ENCODE assay signal across 11 mouse cellular contexts in the genomic region with DNA sequence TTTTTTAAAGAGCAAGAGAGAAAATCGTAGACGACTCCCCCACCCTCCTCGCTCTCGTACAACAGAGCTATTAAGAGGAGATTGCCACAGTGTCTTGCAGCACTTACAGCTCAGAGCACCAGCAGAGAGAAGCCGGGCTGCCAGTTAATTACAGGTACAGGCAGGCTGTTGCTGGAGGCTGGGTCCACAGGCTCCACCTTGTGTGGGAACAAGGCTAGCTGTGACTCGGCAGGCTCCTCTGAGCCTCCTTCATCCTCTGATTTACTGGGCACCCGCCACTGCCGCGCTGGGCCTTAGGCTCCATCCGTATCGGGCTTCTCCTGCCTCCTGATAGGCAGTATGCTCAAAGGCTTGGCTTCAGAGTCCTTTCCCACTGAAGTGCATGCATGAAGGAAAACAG. TPM values are rescaled to one million over a fixed set of nuclear protein-coding genes. Genes with fewer than 3 reads are reported as not detected.
DNase-seq lines count a peak whose midpoint lies in the region; ATAC-seq and TF ChIP-seq lines count a peak whose summit lies in the region.
"Had no signal": no experiment of that assay in that cellular context is flagged by ENCODE, and none has a peak within 500 bp of the region (broad histone marks: within the 10 kb centered on the region; RNA-seq: fewer than 3 reads in every experiment).

No protein-coding gene starts in this region.

- no peaks in the 10 kb centered on the region for H3K36me3 ChIP-seq in neural tube, embryonic 13.5 days
- H3K36me3 ChIP-seq in hindbrain, postnatal 0 days (ENCODE audit: insufficient read depth, low read length): no peaks in the 10 kb centered on the region
- H3K36me3 ChIP-seq: embryonic facial prominence, embryonic 15.5 days had no signal

- H3K4me1 ChIP-seq in cerebellum, adult 2 months (ENCODE audit: control insufficient read depth, insufficient read depth, low read length): peaks cover 69% of the 10 kb centered on the region
- peaks cover 71% of the 10 kb centered on the region for H3K4me1 ChIP-seq in neural tube, embryonic 13.5 days (replicated peaks)
- H3K4me1 ChIP-seq in hindbrain, postnatal 0 days (ENCODE audit: insufficient read depth, low read length): peaks cover 33% of the 10 kb centered on the region

- H3K4me3 ChIP-seq in cerebellum, adult 2 months (replicated peaks; ENCODE audit: insufficient read depth, low read depth, low read length): no peak overlapping the region
- H3K4me3 ChIP-seq in neural tube, embryonic 13.5 days: no peak overlapping the region
- no peak overlapping the region for H3K4me3 ChIP-seq in hindbrain, postnatal 0 days (ENCODE audit: low read length)
- H3K4me3 ChIP-seq: embryonic facial prominence, embryonic 15.5 days; liver, embryonic 13.5 days had no signal

- no peaks in the 10 kb centered on the region for H3K9me3 ChIP-seq in neural tube, embryonic 13.5 days
- H3K9me3 ChIP-seq in hindbrain, postnatal 0 days (ENCODE audit: low read length): no peaks in the 10 kb centered on the region
- H3K9me3 ChIP-seq: embryonic facial prominence, embryonic 15.5 days; liver, embryonic 13.5 days had no signal

- TF ChIP-seq POLR2A in cerebellum, adult 2 months (IDR thresholded peaks at IDR 0.05; ENCODE audit: borderline replicate concordance, insufficient read depth, low read length): no peak

- 32% methylated on average over 11 of the region's 11 CpGs for WGBS in cerebellum, adult 2 months
- WGBS in neural tube, embryonic 13.5 days: 33% methylated on average over 11 of the region's 11 CpGs
- 53% methylated on average over 11 of the region's 11 CpGs for WGBS in hindbrain, postnatal 0 days

- DNase-seq in cerebellum, adult 2 months: peak; percentile 59 to 66
- no peak for DNase-seq in neural tube, embryonic 10.5 days (ENCODE audit: extremely low spot score, low spot score)
- peak; percentile 53 for DNase-seq in hindbrain, postnatal 0 days (ENCODE audit: low spot score)
- DNase-seq in layer of hippocampus, adult 18-20 months (ENCODE audit: low spot score in 2 of 2): no peak
- no peak for DNase-seq in thymus, postnatal 0 days (ENCODE audit: low spot score)
- no peak for DNase-seq in right cerebral cortex, postnatal 25 days
- DNase-seq: liver, embryonic 13.5 days had no signal

- H3K9ac ChIP-seq in neural tube, embryonic 13.5 days: peak overlapping the region; percentile 39; the same call in 1 of the 2 replicates
- no peak overlapping the region for H3K9ac ChIP-seq in hindbrain, postnatal 0 days (replicated peaks; ENCODE audit: low read length)
- H3K9ac ChIP-seq: embryonic facial prominence, embryonic 15.5 days; liver, embryonic 13.5 days had no signal

- H3K4me2 ChIP-seq in neural tube, embryonic 13.5 days: no peak overlapping the region
- H3K4me2 ChIP-seq in hindbrain, postnatal 0 days (ENCODE audit: low read depth, low read length): no peak overlapping the region
- H3K4me2 ChIP-seq: liver, embryonic 13.5 days had no signal

- 0 out of 2 replicates have a peak, but pooled peaks have one; percentile 15 for TF ChIP-seq CTCF in cerebellum, adult 2 months (IDR thresholded peaks at IDR 0.05; ENCODE audit: borderline replicate concordance, insufficient read depth, low read depth, low read length)
- peak; percentile 17; the same call in 1 of the 2 replicates for TF ChIP-seq CTCF in hindbrain, postnatal 0 days (IDR thresholded peaks at IDR 0.05; ENCODE audit: low read depth)

- H3K27ac ChIP-seq in cerebellum, adult 2 months (ENCODE audit: insufficient read depth, low read length): peak overlapping the region; percentile 35
- H3K27ac ChIP-seq in neural tube, embryonic 13.5 days (replicated peaks): peak overlapping the region; percentile 74
- peak overlapping the region; percentile 38; the same call in 1 of the 2 replicates for H3K27ac ChIP-seq in hindbrain, postnatal 0 days
- H3K27ac ChIP-seq: macrophage had no signal

- H3K27me3 ChIP-seq in cerebellum, adult 2 months (ENCODE audit: control insufficient read depth, insufficient read depth, low read length): no peaks in the 10 kb centered on the region
- no peaks in the 10 kb centered on the region; the same call in none of the 2 replicates for H3K27me3 ChIP-seq in neural tube, embryonic 13.5 days
- H3K27me3 ChIP-seq in hindbrain, postnatal 0 days (ENCODE audit: insufficient read depth, low read length): no peaks in the 10 kb centered on the region
- H3K27me3 ChIP-seq: embryonic facial prominence, embryonic 15.5 days had no signal

- ATAC-seq in cerebellum, adult (ENCODE audit: insufficient number of reproducible peaks, low FRiP score, low TSS enrichment): no peak
- peak; percentile 38 for ATAC-seq in neural tube, embryonic 13.5 days (ENCODE audit: low read depth)
- ATAC-seq in hindbrain, postnatal 0 days: peak; percentile 34; the same call in 1 of the 2 replicates

RNA-seq across cellular contexts. Expression of a gene that starts 53.6 kb away (rescaled TPM):
- polyA plus RNA-seq in cerebellum, adult 2 months (2012; rRNA removed): 116 TPM in 2 replicates
- polyA plus RNA-seq in neural tube, embryonic 13.5 days (2015; fragmentation: Nextera tagmentation; extraction: Ambion mirVana): 43.1 and 43.4 TPM in 2 replicates
- 62.6 and 78.9 TPM in 2 replicates for total RNA-seq in hindbrain, postnatal 0 days (2014; rRNA removed)
- polyA plus RNA-seq in hindbrain, postnatal 0 days (2015; fragmentation: Nextera tagmentation; extraction: Ambion mirVana): 31.5 and 34.8 TPM in 2 replicates
- 10 to 100 TPM; 32.5 to 35.4 TPM for total RNA-seq in layer of hippocampus, adult 18-20 months (2021)
- 64.7 and 77.2 TPM in 2 replicates for polyA plus RNA-seq in thymus, postnatal 0 days (2015; fragmentation: Nextera tagmentation; extraction: Ambion mirVana)

Comparison
In these comparisons a context has a peak if more than half of its experiments do, and no peak if none do; other contexts are left out.
1. DNase-seq: peak in cerebellum, adult 2 months (2 of 2) and hindbrain, postnatal 0 days (single experiment); none in neural tube, embryonic 10.5 days (single experiment), layer of hippocampus, adult 18-20 months (0 of 2), thymus, postnatal 0 days (single experiment) and right cerebral cortex, postnatal 25 days (single experiment).
2. Peak in every context shown above with its lines, with median percentiles within 50 percentile points of each other: H3K27ac ChIP-seq.